Mouse (Mus musculus): ENCODE measurements at regions not wholly inside any gene's neighbourhood (a gene's known extent, or its start where the extent isn't known, plus 50 kb on each side); places are given as distances from the start of the nearest gene placed in this dataset.

DNA sequence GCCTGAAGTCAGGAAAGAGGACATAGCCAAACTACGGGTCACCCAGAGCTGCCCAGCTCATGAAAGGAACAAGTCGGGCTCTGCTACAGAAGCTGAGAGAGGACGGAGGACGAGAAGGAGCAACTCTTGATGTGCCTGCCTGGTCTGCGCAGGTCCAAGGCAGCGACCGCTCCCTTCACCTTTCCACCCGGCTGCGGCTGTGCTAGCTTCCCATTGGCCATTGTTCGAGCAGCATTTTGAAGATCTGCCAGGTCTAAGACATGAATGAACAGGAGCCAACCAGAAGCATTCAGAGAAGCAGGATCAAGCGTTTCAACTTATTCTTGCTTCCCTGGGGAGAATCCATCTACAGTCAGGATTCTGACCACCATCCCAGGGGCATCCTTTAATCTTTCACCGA is 113.3 kb upstream of the Wnt4 start:
- DNase-seq (ENCODE audit: low spot score in 2 of 2) = no peak

DNA sequence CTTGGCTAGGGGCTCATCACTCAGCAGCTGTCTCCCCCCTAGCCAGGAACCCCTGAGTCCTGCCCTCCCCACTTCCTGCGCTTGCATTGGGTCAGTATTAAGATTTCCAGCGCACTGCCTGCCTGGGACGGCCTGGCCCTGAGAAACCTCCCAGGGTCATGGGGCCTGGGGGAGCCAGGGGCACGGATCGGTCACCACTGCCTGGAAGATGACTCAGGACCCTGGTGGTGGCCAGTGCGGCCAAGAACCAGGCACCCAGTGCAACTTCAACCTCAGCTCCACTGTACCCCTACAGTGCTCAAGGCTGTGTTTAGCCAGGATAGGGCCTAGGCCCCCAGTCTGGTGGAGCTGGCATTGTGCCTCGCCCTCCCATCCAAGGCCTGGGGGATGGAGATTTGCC is 111.9 kb upstream of the Zbtb40 start:
- no peak for DNase-seq (ENCODE audit: low spot score in 2 of 2)

DNA sequence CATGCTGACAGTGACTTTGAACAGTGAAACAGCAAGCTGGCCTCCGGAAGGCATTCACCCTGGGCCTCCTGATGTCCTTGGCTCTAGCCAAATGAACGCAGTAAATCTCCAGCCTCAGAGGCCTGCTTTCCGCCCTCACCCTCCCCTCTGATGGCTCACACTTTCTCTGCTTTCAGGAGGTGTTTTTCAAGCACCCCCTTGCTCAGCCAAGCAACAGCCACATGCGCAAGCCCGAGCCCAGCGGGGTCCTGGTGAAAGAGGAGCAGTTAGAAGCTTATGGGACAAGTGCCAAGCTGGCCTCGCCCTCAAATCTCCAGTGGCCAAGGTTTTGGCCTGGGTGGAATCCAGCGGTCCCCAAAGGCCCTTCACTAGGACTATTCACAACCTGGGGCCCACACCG is 109.6 kb upstream of the Zbtb40 start:
- no peak for DNase-seq (ENCODE audit: low spot score in 2 of 2)

DNA sequence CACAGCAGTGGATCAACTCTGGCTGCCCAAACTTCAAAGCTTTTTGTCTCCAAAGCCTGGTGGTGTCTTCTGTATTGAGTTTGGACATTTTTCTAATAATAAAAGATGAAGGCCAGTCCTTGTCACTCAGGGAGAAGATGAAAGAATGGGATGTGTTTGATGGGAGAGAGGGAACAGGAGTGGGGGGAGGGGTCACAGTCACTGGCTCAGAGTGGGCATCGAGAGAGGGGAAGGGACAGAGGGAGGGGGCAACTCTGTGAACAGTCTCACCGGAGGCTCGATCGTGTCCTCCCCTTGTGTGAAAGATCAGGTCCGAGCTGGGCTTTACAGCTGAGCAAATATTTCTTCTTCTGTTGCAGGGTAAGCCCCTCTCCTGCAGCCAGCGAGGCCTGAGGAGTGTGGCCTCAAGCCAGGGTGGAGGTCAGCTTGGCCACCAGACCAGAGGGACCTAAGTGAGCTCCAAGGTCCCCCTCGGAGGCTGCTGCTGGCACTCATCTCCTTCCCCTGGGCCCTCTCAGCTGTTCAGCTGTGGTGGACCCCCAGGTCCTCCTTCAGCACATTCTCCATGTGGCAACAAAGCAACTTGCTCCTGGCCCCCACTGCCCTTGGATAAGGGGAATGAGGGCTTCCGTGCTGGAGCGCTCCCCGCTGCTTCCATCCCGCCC is 108.0 kb upstream of the Zbtb40 start:
- DNase-seq (ENCODE audit: low spot score in 2 of 2) = no peak

DNA sequence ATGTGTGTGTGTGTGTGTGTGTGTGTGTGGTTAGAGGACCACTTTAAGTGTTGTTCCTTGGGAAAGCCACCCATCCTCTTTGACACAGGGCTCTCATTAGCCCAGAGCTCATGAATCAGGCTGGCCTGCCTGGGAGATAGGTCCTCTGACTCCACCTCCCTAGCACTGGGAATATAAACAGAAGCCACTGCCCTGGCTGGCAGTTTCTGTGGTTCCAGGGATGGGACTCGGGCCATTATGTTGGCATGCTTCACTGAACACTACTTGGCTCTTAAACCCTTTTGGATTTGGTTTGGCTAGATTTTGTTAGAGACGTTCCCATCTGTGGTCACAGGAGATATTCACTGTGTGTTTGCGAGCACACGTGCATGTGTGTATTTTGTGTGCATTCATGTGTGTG is 100.2 kb upstream of the Zbtb40 start:
- DNase-seq (ENCODE audit: low spot score in 2 of 2) = no peak

DNA sequence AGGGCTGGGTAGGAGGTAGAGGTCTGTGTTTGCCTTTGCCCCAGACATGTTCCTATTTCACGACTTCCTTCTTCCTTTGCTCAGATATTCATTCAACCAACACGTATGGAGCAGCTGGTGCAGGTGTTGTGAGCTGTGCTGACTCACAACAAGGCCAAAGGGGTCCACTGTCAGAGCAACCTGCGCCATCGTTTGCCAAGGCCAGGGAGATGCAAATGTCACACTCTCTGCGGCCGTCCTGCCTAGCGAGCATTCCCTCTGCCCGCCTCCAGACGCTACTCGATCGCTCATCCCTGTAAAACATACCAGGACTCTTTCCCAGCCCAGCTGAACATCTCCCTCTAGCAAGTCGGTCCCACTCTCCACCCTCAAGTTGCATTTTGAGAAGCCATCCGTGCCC is 99.2 kb upstream of the Zbtb40 start:
- DNase-seq (ENCODE audit: low spot score in 2 of 2) = no peak

DNA sequence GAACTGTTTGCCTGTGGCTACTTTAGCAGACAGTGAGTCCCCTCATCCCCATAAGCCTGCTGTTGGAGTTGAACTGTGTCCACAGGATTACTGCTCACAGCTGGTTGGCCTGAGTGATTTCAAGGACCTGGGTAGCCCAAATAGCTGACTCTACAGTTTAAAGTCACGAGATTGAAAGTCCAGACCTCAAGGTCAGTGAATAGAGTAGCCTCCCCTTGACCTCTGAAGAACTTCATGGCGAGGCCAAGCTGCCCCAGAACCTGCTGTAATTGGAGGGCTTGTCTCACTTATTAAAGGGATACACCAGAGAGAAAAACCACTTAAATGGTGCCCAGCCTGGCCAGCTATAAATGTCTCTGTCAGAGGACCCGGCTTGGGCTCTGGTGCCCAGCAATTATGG is 97.7 kb upstream of the Zbtb40 start:
- no peak for DNase-seq (ENCODE audit: low spot score in 2 of 2)

DNA sequence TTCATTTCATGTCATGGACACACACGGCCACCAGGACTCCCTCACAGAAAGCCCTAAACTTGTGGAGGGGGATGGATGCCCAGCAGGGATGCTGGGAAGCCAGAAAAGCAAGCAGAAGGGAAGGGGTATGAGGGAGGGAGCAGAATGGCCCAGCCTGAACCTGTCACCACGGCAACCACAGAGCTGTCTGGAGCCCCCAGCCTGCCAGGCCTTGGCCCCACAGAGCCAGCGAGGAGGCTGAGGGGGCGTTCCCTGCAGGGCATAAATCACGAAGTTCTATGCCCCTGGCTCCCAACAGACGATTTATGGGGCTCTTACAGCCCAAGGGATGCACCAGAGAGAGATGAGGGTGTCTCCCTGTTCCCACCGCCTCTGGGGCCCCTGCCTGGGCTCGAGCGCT is 93.7 kb upstream of the Zbtb40 start:
- no peak for DNase-seq (ENCODE audit: low spot score in 2 of 2)

DNA sequence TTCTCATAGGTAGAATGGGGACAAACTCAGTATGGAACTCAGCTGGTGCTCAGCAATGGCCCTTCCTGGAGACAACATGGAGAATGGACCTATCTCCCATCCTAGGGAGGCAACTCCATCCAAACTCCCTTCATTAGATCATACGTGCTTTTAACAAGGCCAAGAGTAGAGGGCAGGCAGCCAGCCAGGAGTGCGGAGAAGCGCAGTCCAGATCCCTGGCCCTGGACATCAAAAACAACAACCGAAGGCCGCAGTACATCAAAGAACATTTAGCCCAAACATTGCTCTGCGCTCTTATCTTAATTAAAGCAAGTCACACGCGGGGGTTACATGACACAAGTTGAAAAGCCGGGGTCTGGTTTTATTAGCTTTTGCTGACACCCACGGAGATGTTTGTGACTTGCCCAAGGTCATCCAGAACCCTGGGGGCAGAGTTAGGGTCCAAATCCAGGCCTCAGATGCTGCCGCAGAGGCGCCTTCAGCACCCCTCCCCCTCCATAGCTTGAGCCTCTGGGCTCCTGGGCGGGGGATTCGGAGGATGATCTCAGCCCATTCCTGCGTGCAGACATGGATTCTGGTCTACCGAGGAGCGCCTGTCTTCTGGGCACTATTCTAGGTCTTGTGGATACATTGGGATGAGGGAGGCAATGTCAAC is 90.6 kb upstream of the Zbtb40 start:
- DNase-seq (ENCODE audit: low spot score in 2 of 2) = no peak

DNA sequence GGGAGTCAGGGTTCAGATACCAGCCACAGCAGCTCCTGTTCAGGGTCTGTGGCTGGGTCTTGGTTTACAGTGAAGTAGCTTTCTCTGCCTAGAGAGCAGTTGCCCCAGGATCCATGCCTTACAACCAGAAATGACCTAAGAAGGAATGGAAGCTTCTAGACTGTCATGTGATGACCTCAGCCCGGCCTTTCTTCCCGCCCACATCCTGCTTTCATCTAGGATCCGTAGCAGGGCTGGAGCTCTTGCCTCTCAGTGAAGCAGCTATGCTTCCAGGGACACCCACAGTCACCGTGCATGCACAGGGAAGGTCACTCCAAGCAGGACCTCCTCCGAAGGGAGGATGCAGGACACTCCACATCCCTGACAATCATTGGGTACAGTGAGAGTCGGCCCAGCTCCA is 89.5 kb upstream of the Zbtb40 start:
- DNase-seq (ENCODE audit: low spot score in 2 of 2) = no peak

DNA sequence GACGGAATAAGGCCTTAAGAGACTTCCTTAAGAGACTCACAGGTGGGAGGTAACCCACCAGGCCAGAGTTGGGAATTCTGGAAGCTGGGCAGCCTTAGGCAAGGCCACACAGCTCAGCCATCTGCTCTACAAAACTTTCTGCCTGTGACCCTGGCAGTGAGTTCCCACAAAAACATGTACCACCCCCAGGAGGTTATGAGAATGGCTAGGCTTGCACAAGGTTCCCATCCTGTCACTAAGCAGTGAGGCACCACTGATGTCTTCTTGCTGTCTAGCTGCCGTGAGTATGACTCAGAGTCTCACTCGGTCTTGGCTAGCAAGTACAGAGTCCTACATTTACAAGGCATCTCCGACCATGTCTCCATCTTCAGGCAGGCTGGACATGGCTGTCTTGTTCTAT is 87.7 kb upstream of the Zbtb40 start:
- DNase-seq (ENCODE audit: low spot score in 2 of 2) = no peak

DNA sequence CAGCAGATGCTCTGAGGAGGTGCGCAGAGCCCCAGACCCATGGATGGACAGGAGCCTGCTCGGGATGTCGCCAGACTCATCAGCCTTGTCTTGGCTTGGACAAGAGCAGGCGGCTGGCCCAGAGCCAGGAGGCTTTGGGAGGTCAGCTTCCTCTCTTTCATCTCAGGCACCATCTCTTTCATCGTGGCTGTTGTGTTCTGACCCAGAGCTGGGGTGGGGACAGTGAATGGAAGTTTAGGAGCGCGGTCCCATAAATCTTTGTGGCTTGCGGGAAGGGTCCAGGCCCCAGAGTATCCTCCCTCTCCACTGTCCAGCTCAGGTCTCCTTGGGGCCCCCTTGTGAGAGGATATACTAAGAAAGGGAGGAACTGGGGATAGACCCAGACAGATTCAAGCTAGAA is 87.2 kb upstream of the Zbtb40 start:
- DNase-seq (ENCODE audit: low spot score in 2 of 2) = no peak

DNA sequence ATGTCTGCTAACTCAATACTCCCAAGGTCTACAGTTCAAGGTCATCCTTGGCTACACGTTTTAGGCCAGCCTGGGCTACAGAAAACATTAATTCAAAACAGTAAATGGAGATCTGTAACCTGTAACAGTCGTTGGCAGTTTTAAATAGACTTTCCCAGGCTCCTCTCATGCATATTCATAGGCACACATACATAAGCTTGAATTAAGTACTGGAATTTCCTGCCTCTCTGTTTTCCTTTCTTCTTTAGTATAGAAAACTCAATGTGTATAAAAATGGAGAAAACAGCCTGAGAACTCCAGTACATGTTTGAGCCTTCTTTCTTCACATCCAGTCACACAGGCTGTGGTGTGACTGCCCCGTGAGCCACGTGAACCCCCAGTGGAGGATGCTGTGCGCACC is 86.0 kb upstream of the Zbtb40 start:
- no peak for DNase-seq (ENCODE audit: low spot score in 2 of 2)

DNA sequence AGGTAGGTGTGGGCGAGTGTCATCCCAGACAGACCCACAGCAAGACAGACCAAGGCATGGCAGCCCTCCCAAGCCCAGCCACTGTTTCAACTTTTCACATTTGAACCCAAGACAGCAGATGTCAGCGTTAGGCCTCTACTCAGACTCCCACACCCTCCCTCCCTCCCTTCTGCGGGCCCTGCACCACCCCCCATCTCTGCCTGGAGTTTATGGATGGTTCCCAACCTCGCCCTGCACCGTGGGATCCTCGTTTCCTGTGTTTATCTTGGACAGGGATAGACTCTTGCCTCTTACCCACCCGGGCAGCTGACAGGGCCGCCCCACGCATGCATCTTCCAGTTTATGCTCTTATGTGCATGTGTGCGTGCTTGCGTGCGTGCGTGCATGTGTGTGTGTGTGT is 85.2 kb upstream of the Zbtb40 start:
- DNase-seq (ENCODE audit: low spot score in 2 of 2) = no peak

DNA sequence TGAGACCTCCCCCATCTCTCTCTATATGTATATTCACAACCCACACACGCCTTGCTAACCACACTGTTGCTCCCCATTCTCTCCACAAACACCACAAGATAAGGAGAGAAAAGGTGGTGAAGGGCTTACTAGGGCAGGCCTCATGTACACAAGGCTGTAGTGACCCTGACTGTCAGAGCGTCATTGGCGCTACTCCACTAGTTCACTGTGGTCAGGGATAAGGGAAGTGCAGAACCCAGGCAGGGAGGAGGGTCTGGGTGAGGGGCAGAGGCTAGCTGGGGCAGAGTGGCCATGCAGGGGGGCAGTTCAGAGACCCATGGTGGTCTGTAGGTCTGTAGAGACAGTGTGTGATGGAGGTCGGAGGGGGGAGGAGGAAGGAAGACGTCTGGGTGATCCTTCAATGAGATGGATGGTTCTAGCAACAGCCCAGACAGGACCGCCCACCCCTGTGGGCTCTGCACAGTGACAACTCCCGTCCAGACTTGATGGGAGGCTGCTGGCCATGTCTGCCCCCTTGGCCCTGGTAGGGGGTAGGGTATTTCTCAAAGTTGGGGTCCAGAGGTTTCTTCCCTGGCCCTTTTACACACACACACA is 82.1 kb upstream of the Zbtb40 start:
- DNase-seq (ENCODE audit: low spot score in 2 of 2) = no peak

DNA sequence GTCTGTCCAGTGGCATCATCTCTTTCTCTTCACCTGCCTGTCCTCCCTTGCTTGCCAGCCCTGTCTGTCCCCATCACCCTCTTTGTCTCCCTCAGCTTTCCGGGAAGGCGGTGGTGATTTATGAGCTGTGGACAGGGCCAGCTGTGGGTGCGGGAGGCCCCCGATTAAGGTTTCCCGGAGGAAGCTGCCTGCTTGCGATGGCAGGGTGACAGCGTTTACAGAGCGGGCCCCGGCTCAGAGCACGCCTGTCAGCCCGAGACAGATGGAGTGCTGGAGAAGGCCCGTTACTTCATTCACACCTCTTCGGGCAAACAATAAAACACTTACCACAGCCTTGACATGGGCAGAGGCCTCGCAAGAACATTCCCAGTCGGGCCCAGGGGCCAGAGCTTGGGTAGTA is 79.6 kb upstream of the Zbtb40 start:
- no peak for DNase-seq (ENCODE audit: low spot score in 2 of 2)

DNA sequence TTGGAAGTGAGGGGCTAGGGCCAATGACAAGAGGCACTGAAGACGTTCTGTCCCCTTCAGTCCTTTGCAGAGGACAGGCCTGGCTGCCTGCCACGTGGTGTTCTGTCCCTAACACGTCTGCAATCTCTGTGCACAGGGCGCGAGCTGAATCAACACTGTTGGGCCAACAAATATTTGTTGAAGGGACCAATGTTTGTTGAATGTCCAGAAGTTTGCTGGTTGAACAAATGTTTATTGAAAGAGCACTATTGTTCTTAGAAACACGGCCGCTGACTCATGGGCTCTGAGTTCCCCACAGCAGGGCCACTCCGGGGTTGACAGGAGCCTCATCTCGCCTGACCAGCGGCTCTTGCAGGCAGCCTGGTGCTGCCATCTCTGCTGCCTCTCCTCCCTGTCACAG is 73.1 kb upstream of the Zbtb40 start:
- DNase-seq (ENCODE audit: low spot score in 2 of 2) = no peak

DNA sequence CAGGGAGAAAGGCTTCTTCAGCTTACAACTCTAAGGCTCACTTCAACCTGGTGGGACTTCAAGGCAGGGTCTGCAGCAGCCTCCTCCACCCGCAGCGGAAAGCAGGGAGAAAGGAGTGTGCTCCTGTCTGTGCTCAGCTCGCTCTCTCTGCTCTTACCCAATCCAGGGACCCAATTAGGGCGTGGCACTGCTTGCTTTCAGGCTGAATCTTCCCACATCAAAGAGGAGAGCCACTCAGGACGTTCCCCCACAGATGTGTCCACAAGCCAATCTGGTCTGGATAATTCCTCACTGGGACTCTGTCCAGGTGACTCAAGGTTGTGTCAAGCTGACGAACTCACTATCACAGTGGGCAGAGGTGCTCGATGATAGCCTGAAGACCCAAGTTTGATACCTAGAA is 72.0 kb upstream of the Zbtb40 start:
- no peak for DNase-seq (ENCODE audit: low spot score in 2 of 2)

DNA sequence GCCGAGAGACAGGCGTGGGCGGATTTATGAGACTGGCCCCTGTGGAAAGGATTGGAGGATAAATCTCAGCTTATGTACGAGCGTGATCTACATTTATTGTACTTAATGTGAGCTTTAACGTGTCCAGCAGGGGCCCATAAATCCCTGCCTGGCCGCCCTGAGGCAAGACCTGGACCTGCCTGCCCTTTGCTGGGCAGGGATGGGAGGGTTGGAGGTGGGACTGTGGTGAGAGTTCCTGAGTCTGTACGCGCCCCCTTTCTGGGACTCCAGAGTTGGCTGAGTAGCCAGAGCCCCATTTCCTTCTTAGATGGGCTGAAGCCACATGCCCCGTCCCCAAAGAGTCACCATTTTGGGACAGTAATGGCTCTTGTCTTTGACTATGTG is 69.7 kb upstream of the Zbtb40 start:
- no peak for DNase-seq (ENCODE audit: low spot score in 2 of 2)

DNA sequence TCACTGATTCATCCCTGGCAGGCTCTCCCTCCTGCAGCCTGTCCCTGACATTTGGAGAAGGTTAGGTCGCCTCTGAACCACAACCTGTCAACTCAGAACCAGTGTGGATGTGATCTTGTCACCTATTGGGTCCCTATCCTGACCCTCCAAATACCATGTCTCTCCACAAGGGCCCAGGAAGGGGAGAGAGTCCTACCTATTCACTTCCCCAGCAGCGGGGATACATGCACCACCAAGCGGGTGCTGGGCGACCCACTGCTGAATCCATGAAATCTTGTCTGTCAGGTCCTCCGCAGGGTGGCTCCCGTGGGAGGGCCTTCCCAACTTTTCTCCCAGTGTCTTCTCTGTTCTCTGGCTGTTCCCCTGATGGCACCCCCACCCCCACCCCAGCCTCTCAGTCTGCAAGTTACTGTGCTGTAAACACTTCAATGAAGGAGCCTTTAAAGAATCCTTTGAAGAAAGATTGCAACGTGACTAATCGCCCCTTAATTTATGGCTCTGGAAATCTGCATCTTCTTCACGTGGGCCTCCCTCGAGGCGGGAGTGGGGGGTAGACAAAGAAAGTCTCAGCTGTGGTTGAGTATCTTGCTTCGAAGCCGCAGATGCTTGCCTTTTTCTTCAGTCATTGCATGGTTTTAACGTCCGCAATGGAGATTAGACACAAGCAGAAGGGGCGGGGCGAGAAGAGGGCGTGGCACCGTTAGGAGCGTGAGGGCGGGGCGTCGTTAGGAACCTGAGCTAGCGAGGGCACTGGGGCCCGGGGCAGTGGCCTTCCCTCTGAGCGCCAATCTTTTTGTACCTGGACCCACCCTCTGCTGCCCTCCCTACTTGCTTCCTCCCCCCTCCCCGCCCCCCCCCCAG is 69.1 kb upstream of the Zbtb40 start:
- no peak for DNase-seq (ENCODE audit: low spot score in 2 of 2)

DNA sequence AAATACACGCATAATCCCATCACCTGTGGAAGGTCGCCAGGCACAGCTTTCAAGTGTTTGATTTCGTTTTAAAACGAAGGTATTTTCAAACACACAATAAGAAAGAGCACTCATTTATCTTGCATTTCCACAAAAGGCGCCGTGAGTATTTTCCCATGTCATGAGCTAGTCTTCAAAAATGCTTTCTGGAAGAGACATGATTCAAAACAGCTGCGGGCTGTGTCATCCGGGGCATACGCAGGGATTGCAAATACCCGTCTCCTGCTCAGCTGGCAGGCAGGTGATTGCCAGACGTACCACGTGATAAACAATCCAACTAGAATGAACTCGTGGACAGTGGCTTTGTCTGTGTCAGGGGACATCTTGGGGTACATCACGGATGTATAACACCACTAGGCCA is 66.5 kb upstream of the Zbtb40 start:
- DNase-seq (ENCODE audit: low spot score in 2 of 2) = no peak

DNA sequence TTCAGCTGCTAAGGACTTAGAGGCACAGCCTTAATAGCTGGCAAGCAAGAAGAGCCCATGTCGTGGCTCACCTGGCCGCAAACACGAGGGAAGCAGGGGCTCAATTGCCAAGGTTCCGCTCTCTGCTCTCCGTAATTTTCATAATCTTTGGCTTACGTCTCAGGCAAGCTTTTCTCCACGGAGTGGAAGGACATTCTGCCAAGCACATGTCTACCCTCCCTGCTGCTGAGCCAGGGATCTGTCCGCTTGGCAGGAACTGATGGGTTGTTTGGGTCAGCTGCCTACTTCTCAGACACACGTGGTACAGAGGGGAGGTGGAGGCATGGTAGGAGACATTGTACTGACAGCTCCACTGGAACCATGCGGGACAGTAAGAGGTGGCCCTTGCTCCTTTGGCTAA is 61.7 kb upstream of the Zbtb40 start:
- no peak for DNase-seq (ENCODE audit: low spot score in 2 of 2)

Measured in frontal cortex, postnatal 36 days (tissue).